Mouse (Mus musculus): ENCODE results near the gene Gstt4.
"Not testable (repeated sequence)": the region's sequence is repeated elsewhere in the genome, so short reads cannot be mapped to it uniquely, and the experiment has no call there.

Gene Gstt4

DNA sequence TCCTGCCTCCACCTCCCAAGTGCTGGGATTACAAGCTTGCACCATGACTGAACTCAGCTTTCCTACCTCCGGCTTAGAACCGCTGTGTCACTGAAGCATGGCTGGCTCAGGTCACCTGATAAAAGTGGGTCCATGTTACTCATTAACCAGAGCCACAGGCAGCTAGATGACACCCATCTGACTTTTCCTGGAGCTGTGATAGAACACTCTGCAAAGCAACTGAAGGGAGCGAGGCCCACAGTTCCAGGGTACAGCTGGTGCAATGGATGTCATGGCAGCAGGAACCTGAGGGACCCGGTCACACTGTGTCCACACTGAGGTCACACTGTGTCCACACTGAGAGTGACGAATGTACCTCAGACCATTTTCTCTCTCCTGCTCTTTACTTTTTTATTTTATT is 32.5 kb downstream of the Gstt4 start:
- DNase-seq (ENCODE audit: low read depth, low spot score) = no peak

DNA sequence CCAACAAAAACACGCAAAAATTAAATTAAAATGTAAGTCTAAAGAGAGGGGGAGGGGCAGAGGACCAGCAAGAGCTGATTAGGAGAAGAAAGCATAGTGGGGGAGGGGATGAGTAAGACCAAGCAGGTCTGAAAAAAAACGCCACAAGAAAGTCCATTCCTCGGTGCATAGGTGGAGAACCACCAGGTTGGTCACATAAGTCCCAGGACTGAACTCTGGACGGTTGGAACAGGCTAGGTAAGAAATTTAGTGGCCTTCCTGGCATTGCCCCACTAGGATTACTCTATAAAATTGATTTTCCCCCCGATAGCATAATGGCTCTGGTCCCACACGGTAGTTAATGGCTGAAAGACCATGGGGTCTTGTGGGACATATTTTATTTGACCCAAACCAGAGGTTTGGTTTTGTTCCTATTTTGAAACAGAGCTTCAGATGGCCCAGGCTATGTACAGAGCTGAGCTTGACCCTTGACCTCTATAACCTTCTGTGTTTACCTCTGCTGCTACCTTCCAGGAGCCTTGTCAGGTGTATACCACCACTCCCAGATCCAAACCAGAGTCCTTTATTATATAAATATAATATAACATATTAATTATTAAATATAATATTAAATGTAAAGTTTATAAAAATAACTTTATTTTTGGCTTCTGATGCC is 33.1 kb downstream of the Gstt4 start:
- DNase-seq (ENCODE audit: low read depth, low spot score) = no peak

DNA sequence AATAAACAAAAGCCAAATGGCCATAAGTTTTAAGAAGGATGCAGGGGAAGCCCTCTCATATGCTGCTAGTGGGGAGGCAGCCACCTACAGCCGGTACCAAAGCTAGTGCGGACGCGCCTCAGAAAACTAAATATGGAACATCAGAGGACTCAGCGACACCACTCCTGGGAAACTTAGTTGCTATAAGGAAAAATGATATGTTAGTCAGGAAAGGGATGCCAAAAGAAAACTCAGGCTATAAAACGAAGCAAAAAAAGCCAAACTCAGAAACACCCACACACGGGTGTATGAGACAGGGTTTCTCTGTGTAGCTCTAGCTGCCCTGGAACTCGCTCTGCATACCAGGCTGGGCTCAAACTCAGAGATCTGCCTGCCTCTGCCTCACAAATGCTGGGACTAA is 34.1 kb downstream of the Gstt4 start:
- no peak for DNase-seq (ENCODE audit: low read depth, low spot score)

DNA sequence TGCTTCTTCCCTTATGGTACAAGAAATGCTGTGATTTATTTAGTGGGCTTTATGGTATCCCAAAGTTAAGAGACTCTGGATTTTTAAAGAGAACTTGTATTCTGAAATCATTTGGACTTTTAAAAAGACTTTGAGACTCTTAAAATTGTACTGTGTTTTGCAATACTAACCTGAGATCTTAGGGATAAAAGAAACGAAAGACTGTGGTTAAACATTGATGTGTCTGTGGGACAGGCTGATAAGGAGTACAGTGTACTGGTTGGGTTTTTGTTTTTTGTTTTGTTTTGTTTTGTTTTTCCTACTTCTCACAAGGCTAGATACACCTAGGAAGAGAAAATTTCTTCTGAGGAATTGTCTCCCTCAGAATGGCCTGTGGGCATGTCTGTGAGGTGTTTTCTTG is 36.9 kb downstream of the Gstt4 start:
- no peak for DNase-seq (ENCODE audit: low read depth, low spot score)

DNA sequence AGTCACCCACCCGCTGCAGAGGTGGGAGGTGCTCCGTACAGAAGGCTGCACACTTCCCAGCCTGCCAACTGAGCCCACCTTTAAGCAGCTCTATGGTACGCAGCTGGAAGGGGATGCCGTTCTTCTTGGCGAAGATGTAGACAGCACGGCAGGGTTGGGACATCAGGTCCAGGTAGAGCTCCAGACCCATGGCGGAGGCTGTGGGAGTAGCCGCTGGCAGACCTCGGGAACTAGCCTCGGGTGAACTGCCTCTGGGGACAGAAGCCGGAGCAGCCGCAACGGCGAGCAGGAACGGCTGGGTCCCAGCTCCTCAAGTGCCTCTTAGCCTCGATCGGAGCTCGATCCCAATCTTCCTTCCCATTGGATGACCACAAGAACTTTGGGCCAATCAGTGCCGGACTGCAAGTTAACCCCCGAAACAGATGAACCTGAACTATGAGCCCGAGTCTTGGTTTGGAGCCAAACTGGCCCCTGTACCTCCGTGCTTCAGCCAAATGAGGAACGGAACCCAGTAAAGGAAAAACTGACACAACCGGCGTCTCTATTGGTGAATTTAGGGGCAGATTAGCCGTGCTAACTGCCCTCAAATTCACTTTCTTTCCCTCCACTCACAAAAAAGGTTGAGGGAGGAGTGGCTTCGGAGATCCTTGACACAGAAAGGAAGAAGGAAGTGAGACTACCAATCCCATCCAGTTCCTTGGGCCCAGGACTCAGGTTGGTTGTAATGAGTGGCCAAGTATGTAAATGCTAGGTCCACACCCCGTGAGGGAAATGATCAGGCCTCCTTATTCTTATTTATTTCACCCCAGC is 41.4 kb downstream of the Gstt4 start, which contains the start of the genes Gm20441 and Gstt3:
Gene Gm20441, minus strand, starts transcription at position 186 of the 810 bp plus-strand sequence.
Gene Gstt3, minus strand, starts transcription at position 646 of the 810 bp plus-strand sequence.
- no peak for DNase-seq (ENCODE audit: low read depth, low spot score)

DNA sequence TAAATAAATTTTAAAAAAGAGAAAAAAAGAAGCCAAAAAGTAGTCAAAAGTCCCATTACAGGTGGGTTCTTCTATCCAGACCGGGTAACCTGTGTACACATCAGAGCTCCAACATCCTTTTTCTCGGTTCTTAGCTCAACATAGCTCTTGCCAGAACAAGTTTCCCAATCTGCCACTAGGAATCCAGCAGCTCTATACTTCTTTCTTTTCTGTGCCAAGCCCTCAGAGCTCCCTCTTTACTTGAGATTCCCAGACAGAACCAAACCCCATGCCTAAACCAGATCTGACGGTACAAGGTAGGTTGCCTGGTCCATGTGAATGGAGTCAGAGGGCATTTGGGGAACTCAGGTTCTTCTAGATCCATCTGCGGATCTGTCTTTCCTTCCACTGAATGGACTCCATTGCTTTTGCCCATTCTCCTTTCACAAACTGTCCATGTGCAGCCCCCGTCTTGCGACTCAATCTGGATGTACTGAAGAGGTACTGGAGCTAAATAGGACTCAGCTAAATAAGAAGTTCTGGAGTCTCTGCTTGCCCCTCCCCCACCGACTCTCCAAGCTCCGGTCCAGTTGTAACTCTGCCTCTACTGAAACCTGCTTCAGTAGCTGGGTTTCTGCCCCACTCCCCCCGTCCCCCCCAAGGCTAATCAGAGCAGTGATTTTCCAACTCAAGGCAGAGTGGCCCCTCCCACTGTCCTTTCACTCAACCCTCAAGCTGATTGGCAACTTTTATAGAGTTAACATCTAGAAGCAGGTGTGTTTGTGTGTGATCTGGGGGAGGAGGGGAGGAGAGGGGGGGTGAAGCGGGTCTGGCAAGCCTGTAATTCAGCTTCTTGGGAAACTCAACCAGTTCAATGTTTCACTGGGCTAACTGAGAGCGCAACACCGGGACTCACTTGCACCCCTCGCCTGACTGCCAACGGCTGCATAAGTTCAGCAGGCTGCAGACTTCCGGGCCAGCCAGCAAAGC is 42.9 kb downstream of the Gstt4 start:
- DNase-seq (ENCODE audit: low read depth, low spot score) = no peak

DNA sequence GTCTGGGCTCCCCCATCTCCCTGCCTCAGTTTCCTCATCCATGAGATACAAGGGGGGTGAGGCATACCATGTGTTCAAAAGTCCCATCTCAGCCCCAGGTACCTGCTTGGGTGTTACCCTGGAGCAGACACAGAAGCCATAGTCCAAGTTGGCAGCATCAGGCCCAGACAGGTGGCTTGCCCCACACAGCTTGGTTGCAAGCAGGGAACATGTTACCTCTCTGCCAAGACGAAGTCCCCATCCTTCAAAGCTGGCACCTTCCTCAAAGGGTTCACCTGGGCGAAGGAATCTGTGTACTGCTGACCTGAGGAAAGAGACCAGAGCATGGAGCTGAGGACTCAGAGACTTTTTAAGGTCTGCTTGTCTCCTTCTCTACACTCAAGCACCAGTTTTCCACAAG is 44.5 kb downstream of the Gstt4 start:
- no peak for DNase-seq (ENCODE audit: low read depth, low spot score)

DNA sequence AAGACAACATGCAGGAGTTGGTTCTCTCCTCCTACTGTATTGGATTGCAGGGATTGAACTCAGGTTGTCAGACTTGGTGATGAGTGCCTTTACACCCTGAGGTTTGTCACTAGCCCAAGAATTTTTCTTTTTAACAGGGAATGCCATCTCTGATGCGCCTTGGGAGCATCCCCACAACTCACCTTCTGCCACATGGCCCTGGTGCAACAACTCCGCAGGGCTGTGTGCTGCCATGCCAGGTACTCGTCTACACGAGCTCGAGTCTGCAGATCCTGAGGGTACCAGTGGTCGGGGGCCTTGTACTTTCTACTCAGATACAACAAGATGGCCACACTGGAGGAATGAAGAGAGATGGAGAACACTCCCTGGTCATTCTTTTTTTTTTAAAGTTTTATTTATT is 45.8 kb downstream of the Gstt4 start:
- no peak for DNase-seq (ENCODE audit: low read depth, low spot score)

DNA sequence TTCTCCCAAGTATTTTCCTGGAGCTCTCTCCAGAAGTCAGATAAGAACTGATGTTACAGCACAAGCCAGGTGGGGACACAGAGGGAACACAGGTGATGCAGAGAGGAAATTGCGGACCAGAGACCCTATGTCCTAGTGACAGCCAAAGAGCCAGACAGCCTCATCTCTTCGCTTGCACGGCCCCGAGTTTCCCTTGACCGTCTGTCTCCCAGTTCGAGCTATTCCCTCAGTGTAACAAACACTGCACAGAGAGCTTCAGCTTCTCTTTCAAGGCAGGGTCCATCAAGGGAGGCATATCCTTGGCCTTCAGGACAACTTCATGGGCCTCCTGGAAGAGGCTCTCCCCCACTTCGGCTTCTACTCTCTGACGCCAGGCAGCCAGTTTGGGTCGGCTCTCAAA is 47.8 kb downstream of the Gstt4 start:
- no peak for DNase-seq (ENCODE audit: low read depth, low spot score)

DNA sequence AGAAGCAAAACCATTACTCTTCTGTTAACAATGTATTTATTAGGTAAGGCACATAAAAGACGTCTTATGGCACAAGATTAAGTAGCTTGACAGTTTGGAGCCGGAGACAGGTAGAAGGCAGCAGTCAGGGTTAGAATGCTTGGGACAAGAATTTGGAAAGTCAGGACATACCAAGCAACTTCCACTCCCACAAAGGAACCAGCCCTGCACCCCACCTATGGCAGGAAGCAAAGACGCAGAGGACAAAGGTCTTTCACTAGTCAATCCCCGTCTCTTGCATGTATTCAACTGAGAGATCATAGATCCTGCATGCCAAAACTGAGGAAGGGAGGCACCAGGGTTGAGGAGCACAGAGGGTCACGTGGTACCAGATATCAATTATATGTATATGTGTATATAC is 48.2 kb downstream of the Gstt4 start:
- DNase-seq (ENCODE audit: low read depth, low spot score) = no peak

DNA sequence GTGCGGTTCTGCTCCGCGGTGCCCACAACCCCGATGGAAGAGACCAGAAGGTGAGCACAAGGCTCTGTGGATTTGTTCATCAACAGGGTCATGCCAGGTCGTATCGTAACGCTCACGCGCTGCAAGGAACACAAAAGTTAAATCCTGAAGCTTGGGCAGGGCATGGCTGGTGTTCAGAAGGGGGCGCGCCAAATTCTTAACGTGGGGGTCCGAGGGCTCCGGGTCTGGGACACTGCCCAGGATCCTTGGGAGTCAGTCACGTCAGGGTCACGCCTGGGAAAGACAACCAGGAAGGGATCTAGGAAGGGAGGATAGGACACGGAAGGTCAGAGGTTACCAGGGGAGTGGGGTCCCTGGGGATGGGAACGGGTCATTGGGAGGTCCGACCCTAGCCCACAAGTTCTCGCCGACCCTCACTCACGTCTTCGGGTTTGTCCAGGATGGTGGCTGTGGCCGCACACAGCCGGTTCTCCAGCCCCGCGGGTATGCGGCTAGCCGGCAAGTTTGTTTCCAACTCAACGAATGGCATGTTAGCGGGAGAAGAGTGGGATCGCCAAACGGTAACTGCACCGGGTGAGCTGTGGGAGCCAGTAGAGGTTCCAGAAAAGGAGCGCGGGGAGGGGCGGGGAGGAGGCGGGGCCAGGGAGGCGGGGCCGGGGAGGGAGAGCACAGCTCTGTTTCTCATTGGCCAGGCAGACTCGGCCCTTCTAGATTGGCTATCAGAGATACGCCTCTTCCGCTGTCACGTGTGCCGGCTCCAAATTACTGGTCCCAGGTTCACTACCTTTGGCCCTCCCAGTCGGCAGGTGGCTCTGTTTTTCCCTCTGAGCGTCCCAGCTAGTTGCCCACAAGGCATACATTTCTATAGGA is 49.3 kb downstream of the Gstt4 start, which contains the start of gene Ddt:
Gene Ddt, minus strand, starts transcription at position 620 of the 870 bp plus-strand sequence.
- DNase-seq (ENCODE audit: low read depth, low spot score) = peak; percentile 83

DNA sequence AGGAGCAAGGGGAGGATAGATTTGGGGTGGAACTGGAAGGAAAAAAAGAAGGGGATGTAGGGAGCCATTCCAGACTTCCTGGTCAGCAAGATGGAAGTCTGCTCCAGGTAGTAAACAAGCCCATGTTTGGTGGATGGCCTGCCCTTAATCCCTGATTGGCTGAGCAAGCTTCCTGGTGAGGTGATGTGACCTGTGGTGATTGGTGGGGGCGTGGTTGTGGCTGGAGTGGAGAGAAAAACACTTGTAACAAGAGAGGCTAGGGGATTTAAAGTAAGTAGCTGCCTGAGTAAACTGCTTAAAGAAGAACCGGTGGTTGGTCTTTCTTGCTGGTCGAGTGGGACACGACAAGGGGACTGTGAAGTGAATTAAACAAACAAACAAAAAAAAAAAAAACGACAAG is 54.6 kb downstream of the Gstt4 start:
- not testable (repeated sequence) for DNase-seq (ENCODE audit: low read depth, low spot score)

DNA sequence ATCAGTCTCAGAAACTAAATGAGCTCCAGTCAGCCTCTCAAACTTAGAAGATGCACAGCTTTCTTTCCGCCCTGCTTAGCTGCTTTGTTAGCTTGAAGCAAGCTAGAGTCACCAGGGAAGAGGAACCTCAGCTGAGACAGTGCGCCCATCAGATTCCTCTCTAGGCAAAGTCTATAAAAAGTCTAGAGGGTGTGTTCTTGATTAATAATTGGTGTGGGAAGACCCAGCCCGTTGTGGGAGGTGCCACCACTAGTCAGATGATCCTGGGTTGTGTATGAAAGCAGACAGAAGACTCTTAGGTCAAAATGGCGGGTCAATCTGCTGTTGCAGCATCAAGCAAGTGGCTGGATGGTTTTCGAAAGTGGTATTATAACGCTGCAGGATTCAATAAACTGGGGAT is 55.5 kb downstream of the Gstt4 start:
- no peak for DNase-seq (ENCODE audit: low read depth, low spot score)

Measured in retina, postnatal 7 days (tissue).